Mouse (Mus musculus) midbrain, embryonic 11.5 days (tissue): Measurements from ENCODE around the gene Tmem25. TPM values are rescaled to one million over a fixed set of nuclear protein-coding genes. Genes with fewer than 3 reads are reported as not detected.

Experiments
- ATAC-seq: fragments of 200-750 bp; cut with Nextera tagmentation; 2 replicates; pipeline ENCODE4 v1.8.0; 2017; ENCODE audit warnings: moderate TSS enrichment, moderate library complexity; ENCODE audit not compliant: low FRiP score
- DNase-seq: peaks from one replicate; pipeline ENCODE4 v3.0.0; 2015; ENCODE audit warnings: low spot score; ENCODE audit errors: missing footprints
- H3K27ac ChIP-seq: fragments of 300-500 bp; sonication (generic); 2 replicates; pipeline ENCODE4 v1.5.1; 2014; ENCODE audit warnings: low read depth, low read length
- H3K27me3 ChIP-seq: fragments of 300-500 bp; sonication (generic); 2 replicates; pipeline ENCODE4 v1.6.1; 2014; ENCODE audit warnings: mild to moderate bottlenecking, low read length, moderate library complexity, mixed read lengths; ENCODE audit not compliant: control insufficient read depth, insufficient read depth
- H3K36me3 ChIP-seq: fragments of 300-500 bp; sonication (generic); 2 replicates; pipeline ENCODE4 v1.6.1; 2014; ENCODE audit warnings: mild to moderate bottlenecking, low read length, moderate library complexity, mixed read lengths; ENCODE audit not compliant: control insufficient read depth, insufficient read depth
- H3K4me1 ChIP-seq: fragments of 300-500 bp; sonication (generic); 2 replicates; pipeline ENCODE4 v1.6.1; 2014; ENCODE audit warnings: low read length; ENCODE audit not compliant: control insufficient read depth, insufficient read depth
- H3K4me2 ChIP-seq: fragments of 300-500 bp; sonication (generic); 2 replicates; pipeline ENCODE4 v1.6.1; 2014; ENCODE audit warnings: mild to moderate bottlenecking, moderate library complexity
- H3K4me3 ChIP-seq: fragments of 300-500 bp; sonication (generic); 2 replicates; pipeline ENCODE4 v1.5.1; 2014; ENCODE audit warnings: low read depth, low read length
- H3K9ac ChIP-seq: fragments of 300-500 bp; sonication (generic); 2 replicates; pipeline ENCODE4 v1.6.1; 2014; ENCODE audit warnings: low read length
- H3K9me3 ChIP-seq: fragments of 300-500 bp; sonication (generic); 2 replicates; pipeline ENCODE4 v1.6.1; 2016; ENCODE audit warnings: low read length; ENCODE audit not compliant: control insufficient read depth
- WGBS: fragments of 180-500 bp; shearing (Covaris S2); extraction: QIAGEN DNeasy Blood & Tissue Kit; methylation state at CpG from one replicate; pipeline ENCODE4 v1.1.7; 2014; 5-methylcytosine and 5-hydroxymethylcytosine counted together
- polyA plus RNA-seq: library from polyadenylated mRNA; unstranded; fragments of >200 nt; fragmentation: Nextera tagmentation; extraction: Ambion mirVana; gene quantifications from 2 replicates; pipeline ENCODE4 v1.2.1, GENCODE M21; 2014

The Tmem25 gene
- polyA plus RNA-seq, 1 experiment from 2014 or later, result 2.1 TPM

DNA sequence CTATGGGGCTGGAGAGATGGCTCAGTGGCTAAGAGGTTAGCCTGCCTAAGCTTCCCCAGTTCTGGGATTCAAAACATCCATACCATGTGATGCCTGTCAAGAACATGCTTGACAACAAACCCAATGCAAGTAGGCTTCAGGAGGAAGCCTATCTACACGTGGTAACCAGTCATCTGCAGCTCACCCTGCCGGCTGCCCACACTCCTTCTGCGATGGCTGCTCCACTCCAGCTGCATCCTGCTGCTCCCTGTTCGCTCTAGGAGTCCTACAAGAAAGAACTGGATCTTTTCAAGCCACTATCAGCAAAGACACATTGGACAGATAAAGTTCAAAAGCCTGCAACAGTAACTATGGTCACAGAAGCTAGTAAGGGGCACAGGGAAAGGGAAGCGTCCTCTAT is 18.4 kb upstream of the Tmem25 start:
- Histone ChIP-seq H3K27ac (no peak overlapping the region), H3K9me3 (no peaks in the 10 kb centered on the region), H3K27me3 (no peaks in the 10 kb centered on the region), H3K9ac (no peak overlapping the region), H3K4me1 (no peaks in the 10 kb centered on the region), H3K36me3 (peaks cover 79% of the 10 kb centered on the region), H3K4me3 (no peak overlapping the region), H3K4me2 (no peak overlapping the region)
- 88% methylated on average over 5 of the region's 5 CpGs for WGBS
- no peak for ATAC-seq
- DNase-seq, result no peak

DNA sequence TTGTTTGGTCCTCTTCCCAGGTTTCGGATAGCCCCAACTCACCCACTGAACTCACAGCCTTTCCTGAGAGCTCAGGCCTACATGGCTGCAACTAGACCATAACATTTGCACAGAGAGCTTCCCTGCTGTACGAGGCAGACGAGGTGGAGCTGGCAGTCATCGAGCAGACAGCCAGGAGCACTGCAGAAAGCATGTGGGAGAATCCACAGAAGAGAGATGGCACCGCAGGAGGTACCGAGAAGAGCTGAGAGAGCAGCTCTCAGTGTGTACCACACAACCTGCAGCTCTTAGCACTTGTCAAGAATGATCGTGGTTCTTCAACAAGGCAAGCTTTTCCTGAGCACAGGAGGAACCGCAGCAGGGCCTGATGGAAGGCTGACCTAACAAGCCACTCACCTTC is 15.1 kb upstream of the Tmem25 start:
- 95% methylated on average over 8 of the region's 8 CpGs for WGBS
- no peak overlapping the region for H3K4me3 ChIP-seq
- no peaks in the 10 kb centered on the region for H3K27me3 ChIP-seq
- H3K4me1 ChIP-seq, result no peaks in the 10 kb centered on the region
- peaks cover 71% of the 10 kb centered on the region for H3K36me3 ChIP-seq
- DNase-seq (no peak), ATAC-seq (no peak)
- no peak overlapping the region for H3K9ac ChIP-seq
- no peaks in the 10 kb centered on the region for H3K9me3 ChIP-seq
- H3K4me2 ChIP-seq, result no peak overlapping the region
- no peak overlapping the region for H3K27ac ChIP-seq

DNA sequence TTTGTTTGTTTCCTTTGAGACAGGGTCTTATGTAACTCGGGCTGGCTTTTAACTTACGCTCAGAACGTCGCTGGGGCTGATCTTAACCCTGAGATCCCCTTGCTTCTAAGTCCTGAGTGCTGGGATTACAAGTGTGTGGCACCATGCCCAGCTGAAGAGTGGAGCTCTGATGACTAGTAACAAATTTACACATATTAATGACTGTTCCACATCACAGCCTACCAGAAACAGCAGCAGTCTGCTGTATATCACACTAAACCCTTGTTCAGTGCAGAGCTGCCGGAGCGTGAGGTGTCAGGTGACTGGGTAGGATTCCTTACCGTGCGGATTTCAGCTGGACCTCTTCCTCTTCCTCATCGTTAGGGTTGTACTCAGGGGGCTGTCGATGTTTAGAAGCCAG is 11.2 kb upstream of the Tmem25 start:
- Histone ChIP-seq H3K36me3 (peaks cover 67% of the 10 kb centered on the region), H3K27ac (no peak overlapping the region), H3K4me3 (no peak overlapping the region), H3K9ac (no peak overlapping the region), H3K27me3 (no peaks in the 10 kb centered on the region), H3K4me2 (no peak overlapping the region), H3K4me1 (no peaks in the 10 kb centered on the region), H3K9me3 (no peaks in the 10 kb centered on the region)
- WGBS, result 93% methylated on average over 10 of the region's 10 CpGs
- ATAC-seq (no peak), DNase-seq (no peak)

DNA sequence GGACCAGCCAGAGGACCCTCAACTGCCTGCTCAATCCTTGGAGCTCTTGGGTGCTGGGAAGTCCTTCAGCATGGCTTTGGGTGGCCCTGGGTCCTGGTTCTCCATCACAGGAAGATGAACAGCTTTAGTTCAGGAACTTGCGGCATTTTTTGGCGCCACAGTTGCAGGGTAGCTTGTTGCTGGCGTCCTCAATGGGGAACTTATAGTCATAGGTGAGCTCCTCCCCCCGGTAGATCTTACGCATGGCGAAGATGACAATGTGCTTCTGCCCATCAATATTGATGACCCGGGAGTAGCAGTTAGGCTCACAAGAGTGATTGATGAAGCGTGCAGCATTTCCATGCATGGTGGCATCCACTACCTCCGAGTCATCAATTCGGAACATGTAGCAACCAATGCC is 8.7 kb upstream of the Tmem25 start:
- Histone ChIP-seq H3K9ac (no peak overlapping the region), H3K36me3 (peaks cover 49% of the 10 kb centered on the region), H3K27ac (no peak overlapping the region), H3K9me3 (no peaks in the 10 kb centered on the region), H3K4me2 (no peak overlapping the region), H3K4me3 (no peak overlapping the region), H3K4me1 (no peaks in the 10 kb centered on the region), H3K27me3 (no peaks in the 10 kb centered on the region)
- 95% methylated on average over 10 of the region's 10 CpGs for WGBS
- no peak for DNase-seq
- no peak for ATAC-seq

DNA sequence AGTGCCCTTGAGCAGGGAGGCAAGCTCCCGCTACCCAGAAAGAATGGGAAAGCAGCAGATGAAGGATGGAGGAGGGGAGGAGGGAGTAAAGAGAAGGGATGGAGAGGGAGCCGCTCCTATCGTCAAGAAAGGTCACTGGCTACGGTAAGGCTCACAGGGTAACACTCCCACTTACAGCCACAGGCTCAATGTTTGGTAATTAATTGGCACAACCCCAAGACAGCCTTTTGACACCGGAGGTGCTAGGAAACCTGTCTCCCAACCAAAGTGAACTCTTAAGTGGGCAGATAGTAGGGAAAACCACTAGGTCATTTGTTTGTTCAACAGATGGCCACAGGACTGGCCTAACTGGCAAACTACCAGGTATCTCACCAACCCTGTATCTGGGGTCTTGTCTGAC is 8.0 kb upstream of the Tmem25 start:
- no peak for ATAC-seq
- Histone ChIP-seq H3K4me2 (no peak overlapping the region), H3K9ac (no peak overlapping the region), H3K27ac (no peak overlapping the region), H3K36me3 (peaks cover 44% of the 10 kb centered on the region), H3K4me1 (no peaks in the 10 kb centered on the region), H3K9me3 (no peaks in the 10 kb centered on the region), H3K4me3 (no peak overlapping the region), H3K27me3 (no peaks in the 10 kb centered on the region)
- DNase-seq, result no peak
- WGBS, result 75% methylated on average over 5 of the region's 5 CpGs

DNA sequence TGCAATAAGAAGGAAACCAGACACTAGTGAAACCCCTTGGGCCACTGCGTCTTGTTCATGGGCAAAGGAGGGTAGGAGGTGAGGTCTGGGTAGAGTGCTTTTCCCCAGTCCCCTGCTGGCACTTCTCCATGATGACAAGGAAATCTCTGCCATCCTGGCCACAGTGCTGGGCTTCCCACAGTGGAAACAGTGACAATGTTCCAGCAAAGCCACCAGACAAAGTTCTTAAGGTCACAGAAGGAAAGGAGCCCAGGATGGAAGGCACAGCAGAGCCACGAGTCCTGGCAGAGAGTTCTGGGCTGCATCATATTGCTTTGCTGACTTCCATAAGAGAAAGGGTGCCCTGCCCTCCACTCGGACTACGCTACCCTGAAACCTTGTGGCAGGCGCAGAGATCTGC is 6.4 kb upstream of the Tmem25 start:
- no peak for DNase-seq
- Histone ChIP-seq H3K27me3 (peaks cover 3% of the 10 kb centered on the region; the same call in 1 of the 2 replicates), H3K27ac (no peak overlapping the region), H3K9ac (no peak overlapping the region), H3K4me2 (no peak overlapping the region), H3K4me3 (no peak overlapping the region), H3K4me1 (no peaks in the 10 kb centered on the region), H3K9me3 (no peaks in the 10 kb centered on the region), H3K36me3 (peaks cover 35% of the 10 kb centered on the region)
- WGBS, result 90% methylated on average over 5 of the region's 5 CpGs
- no peak for ATAC-seq

DNA sequence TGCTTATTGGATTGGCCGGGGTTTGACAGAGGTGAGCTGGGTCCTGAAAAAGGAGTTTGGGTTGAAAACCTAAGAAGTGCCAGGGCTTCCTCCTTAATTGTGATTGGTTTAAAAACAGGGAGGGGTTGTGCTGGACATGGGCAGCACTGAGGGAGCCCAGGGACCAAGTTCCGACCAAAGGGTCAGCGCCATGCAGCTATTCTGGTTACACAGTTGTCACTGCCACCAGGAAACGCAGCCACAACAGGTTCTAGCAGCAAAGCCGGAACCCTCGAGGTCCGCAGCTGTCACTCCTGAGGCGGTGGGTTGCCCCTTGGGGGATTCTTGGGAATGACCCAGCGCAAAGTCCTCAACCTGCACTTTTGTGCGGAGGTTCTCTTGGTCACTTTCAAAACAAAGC is 5.6 kb upstream of the Tmem25 start:
- no peak overlapping the region for H3K27ac ChIP-seq
- no peak overlapping the region for H3K4me2 ChIP-seq
- H3K4me1 ChIP-seq, result peaks cover 8% of the 10 kb centered on the region
- peaks cover 3% of the 10 kb centered on the region; the same call in 1 of the 2 replicates for H3K27me3 ChIP-seq
- no peaks in the 10 kb centered on the region for H3K9me3 ChIP-seq
- DNase-seq (no peak), ATAC-seq (no peak)
- no peak overlapping the region for H3K4me3 ChIP-seq
- WGBS, result 94% methylated on average over 10 of the region's 10 CpGs
- no peak overlapping the region for H3K9ac ChIP-seq
- peaks cover 27% of the 10 kb centered on the region for H3K36me3 ChIP-seq

DNA sequence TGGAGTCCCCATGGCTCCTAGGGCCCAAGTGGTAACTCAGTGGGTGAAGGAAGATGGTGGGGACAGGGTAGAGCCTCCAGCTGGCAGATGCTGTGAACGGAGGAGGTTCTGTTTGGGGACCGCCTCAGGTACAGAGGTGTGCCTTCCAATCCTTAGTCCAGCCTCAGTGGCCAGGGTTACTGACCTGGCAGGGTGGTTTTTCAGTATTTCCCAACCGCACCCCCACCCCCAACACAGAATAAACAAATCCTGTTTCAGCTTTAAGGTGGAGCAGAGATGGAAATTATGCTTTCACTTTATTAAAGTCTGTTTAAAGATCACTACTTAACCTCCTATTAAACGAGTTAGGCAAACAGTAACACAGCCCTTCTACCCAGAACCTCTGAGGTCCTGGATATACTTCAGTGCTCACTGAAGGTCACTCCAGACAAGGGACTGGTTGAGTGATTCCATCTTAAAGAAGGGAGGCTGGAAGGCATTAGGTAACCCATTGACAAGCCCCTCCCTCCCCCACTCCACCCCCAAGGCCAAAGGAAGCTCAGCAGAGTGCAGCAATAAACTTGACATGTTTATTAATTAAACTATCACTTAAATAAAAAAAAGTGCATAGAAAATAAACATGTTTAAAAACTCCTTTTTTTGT is 3.8 kb upstream of the Tmem25 start, which contains the start of gene Ttc36:
TSS of gene Ttc36 (minus strand) at position 265 of the 643 bp plus-strand sequence.
- no peak within 1 kb of the TSS for H3K4me2 ChIP-seq

DNA sequence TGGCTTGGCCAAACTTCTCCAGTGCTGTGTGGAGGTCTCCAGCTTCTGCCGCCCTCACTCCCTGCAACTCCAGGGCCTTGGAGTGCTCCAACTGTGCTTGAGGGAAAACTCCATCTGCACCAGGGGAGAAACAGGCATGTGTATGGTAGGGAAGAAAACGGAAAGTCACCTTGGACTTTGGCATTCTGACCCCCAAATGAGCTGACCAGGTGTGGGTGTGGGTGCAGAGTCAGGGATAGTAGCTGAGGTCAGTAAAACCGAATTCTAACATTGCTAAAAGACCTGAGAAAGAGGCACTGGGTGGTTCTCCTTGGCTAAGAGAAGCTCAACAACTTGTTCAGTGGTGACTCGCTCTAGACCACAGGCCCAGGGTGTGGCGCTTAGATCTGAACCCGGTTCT is 2.6 kb upstream of the Tmem25 start:
- Histone ChIP-seq H3K4me1 (peaks cover 10% of the 10 kb centered on the region), H3K9me3 (no peaks in the 10 kb centered on the region), H3K27me3 (peaks cover 11% of the 10 kb centered on the region), H3K4me3 (no peak overlapping the region), H3K36me3 (peaks cover 10% of the 10 kb centered on the region), H3K9ac (no peak overlapping the region), H3K27ac (no peak overlapping the region), H3K4me2 (no peak overlapping the region)
- 83% methylated on average over 6 of the region's 6 CpGs for WGBS
- DNase-seq (no peak), ATAC-seq (no peak)

More for the DNA sequence above, 3.8 kb upstream of the Tmem25 start, which contains the start of gene Ttc36:
- H3K27ac ChIP-seq, result no peak within 1 kb of the TSS
- peaks cover 10% of the 10 kb centered on the region for H3K4me1 ChIP-seq
- H3K9ac ChIP-seq, result no peak within 1 kb of the TSS
- peaks cover 9% of the 10 kb centered on the region for H3K27me3 ChIP-seq
- no peak for DNase-seq
- 71% methylated on average over 4 of the region's 4 CpGs for WGBS
- no peaks in the 10 kb centered on the region for H3K9me3 ChIP-seq
- ATAC-seq, result no peak
- H3K36me3 ChIP-seq, result peaks cover 15% of the 10 kb centered on the region
- H3K4me3 ChIP-seq, result no peak within 1 kb of the TSS
